Mouse (Mus musculus) forebrain, postnatal 0 days (tissue): ENCODE data around the gene H2-M5. TPM values are rescaled to one million over a fixed set of nuclear protein-coding genes. Genes with fewer than 3 reads are reported as not detected.

ENCODE experiments used
- ATAC-seq: fragments of 200-750 bp; cut with Nextera tagmentation; 2 replicates; pipeline ENCODE4 v1.8.0; 2017; ENCODE audit warnings: mild to moderate bottlenecking, moderate library complexity
- DNase-seq: peaks from one replicate; pipeline ENCODE4 v3.0.0-alpha.2; 2015
- H3K27ac ChIP-seq: fragments of 300-500 bp; sonication (generic); 2 replicates; pipeline ENCODE4 v1.5.1; 2014; ENCODE audit warnings: low read depth, mild to moderate bottlenecking, antibody characterized with exemption, low read length, moderate library complexity, mixed read lengths
- H3K27me3 ChIP-seq: fragments of 300-500 bp; sonication (generic); 2 replicates; pipeline ENCODE4 v1.6.1; 2014; ENCODE audit warnings: mild to moderate bottlenecking, low read length, mixed read lengths; ENCODE audit not compliant: insufficient read depth
- H3K36me3 ChIP-seq: fragments of 300-500 bp; sonication (generic); 2 replicates; pipeline ENCODE4 v1.6.1; 2014; ENCODE audit warnings: mild to moderate bottlenecking, moderate library complexity; ENCODE audit not compliant: insufficient read depth
- H3K4me1 ChIP-seq: fragments of 300-500 bp; sonication (generic); 2 replicates; pipeline ENCODE4 v1.6.1; 2014; ENCODE audit warnings: antibody characterized with exemption; ENCODE audit not compliant: insufficient read depth
- H3K4me2 ChIP-seq: fragments of 300-500 bp; sonication (generic); 2 replicates; pipeline ENCODE4 v1.6.1; 2014; ENCODE audit warnings: low read depth, mild to moderate bottlenecking, moderate library complexity
- H3K4me3 ChIP-seq: fragments of 300-500 bp; sonication (generic); 2 replicates; pipeline ENCODE4 v1.5.1; 2014; ENCODE audit warnings: low read depth, low read length, mixed read lengths
- H3K9ac ChIP-seq: fragments of 300-500 bp; sonication (generic); 2 replicates; pipeline ENCODE4 v1.6.1; 2014; ENCODE audit warnings: mild to moderate bottlenecking
- H3K9me3 ChIP-seq: fragments of 300-500 bp; sonication (generic); 2 replicates; pipeline ENCODE4 v1.6.1; 2016; ENCODE audit warnings: low read length
- CTCF ChIP-seq: sonication (generic); IDR thresholded peaks from 2 replicates; pipeline ENCODE4 v1.5.1; 2016; ENCODE audit warnings: antibody characterized with exemption, control low read depth, low read depth
- WGBS: fragments of 180-500 bp; shearing (Covaris S2); extraction: QIAGEN DNeasy Blood & Tissue Kit; methylation state at CpG from one replicate; pipeline ENCODE4 v1.1.7; 2014; 5-methylcytosine and 5-hydroxymethylcytosine counted together
- polyA plus RNA-seq: library from polyadenylated mRNA; unstranded; fragments of >200 nt; fragmentation: Nextera tagmentation; extraction: Ambion mirVana; gene quantifications from 2 replicates; pipeline ENCODE4 v1.2.1, GENCODE M21; 2015
- total RNA-seq: library from RNA; depleted of rRNA; stranded (reverse); fragments of >200 nt; gene quantifications from 2 replicates; pipeline ENCODE4 v1.2.3, GENCODE M21; 2014

Gene H2-M5
- total and polyA plus RNA-seq, 2 experiments from 2014 or later = 1.5 to 4.2 TPM

GRCm38 (mm10) chr17:37018328-37018727, 29.0 kb upstream of the H2-M5 start:
- no peaks in the 10 kb centered on the region for H3K27me3 ChIP-seq
- no peaks in the 10 kb centered on the region for H3K4me1 ChIP-seq
- no peak overlapping the region for H3K9ac ChIP-seq
- H3K9me3 ChIP-seq = no peaks in the 10 kb centered on the region
- no peak overlapping the region for H3K4me3 ChIP-seq
- no peak for ATAC-seq
- H3K27ac ChIP-seq = no peak overlapping the region
- TF ChIP-seq CTCF = no peak
- H3K36me3 ChIP-seq = no peaks in the 10 kb centered on the region
- no peak overlapping the region for H3K4me2 ChIP-seq
- no peak for DNase-seq
- 42% methylated on average over 3 of the region's 3 CpGs for WGBS

- DNase-seq (no peak), ATAC-seq (no peak)
- H3K9ac ChIP-seq = no peak overlapping the region
- H3K4me2 ChIP-seq = no peak overlapping the region
- H3K36me3 ChIP-seq = 0 out of 2 replicates have a peak, but pooled peaks cover 3% of the 10 kb centered on the region
- no peak for TF ChIP-seq CTCF
- H3K9me3 ChIP-seq = no peaks in the 10 kb centered on the region
- H3K4me1 ChIP-seq = no peaks in the 10 kb centered on the region
- no peak overlapping the region for H3K27ac ChIP-seq
- H3K27me3 ChIP-seq = no peaks in the 10 kb centered on the region
- H3K4me3 ChIP-seq = no peak overlapping the region
These were observed 27.0 kb upstream of the H2-M5 start for GRCm38 (mm10) chr17:37016333-37016732.

DNA sequence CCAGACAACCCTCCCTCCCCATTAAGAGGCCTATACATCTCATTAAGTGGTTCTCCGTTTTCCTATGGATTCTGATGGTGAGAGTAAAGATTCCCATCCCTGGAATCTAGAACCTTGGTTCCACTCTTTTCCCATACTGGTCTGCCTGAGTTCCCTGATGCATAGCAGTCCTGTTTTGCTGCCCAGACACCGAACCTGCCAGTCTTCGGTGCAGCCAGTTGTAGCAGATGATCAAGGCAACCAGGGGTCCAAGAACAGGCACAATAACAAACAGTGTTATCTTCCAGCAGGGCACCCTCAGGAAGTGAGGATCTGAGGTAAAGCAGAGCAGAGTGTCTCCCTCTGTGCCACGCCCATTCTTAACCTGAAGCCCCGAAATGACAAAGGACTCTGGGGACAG, 22.8 kb upstream of the H2-M5 start:
- no peak overlapping the region for H3K4me2 ChIP-seq
- H3K4me3 ChIP-seq = no peak overlapping the region
- no peak overlapping the region for H3K9ac ChIP-seq
- H3K27ac ChIP-seq = no peak overlapping the region
- TF ChIP-seq CTCF = no peak
- no peak for DNase-seq
- WGBS = 78% methylated on average over 5 of the region's 5 CpGs
- no peaks in the 10 kb centered on the region for H3K9me3 ChIP-seq
- peaks cover 44% of the 10 kb centered on the region for H3K36me3 ChIP-seq
- H3K27me3 ChIP-seq = no peaks in the 10 kb centered on the region
- ATAC-seq = peak; percentile 30; the same call in 1 of the 2 replicates
- H3K4me1 ChIP-seq = no peaks in the 10 kb centered on the region

DNA sequence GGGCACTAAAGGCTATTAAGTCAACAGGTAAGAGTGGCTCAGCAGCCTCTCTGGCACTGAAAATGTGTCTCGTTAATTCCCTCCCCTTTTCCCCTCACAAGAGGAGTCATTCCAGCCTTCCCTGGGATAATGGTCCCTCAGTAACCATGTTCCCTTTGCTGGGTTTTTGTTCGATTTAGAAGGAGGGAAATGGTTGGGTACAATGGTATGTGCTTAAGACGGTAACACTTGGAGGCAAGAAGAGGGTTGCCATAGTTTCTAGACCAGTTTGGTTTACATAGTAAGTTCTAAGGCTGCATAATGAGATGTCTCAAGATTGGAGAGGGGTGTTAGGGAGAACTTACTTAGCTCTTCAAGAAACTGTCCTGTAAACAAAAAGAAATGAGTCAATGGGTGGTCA, 22.4 kb upstream of the H2-M5 start:
- Histone ChIP-seq H3K27ac (no peak overlapping the region), H3K36me3 (peaks cover 47% of the 10 kb centered on the region), H3K4me2 (no peak overlapping the region), H3K27me3 (no peaks in the 10 kb centered on the region), H3K9me3 (no peaks in the 10 kb centered on the region), H3K9ac (no peak overlapping the region), H3K4me1 (no peaks in the 10 kb centered on the region), H3K4me3 (no peak overlapping the region)
- no peak for TF ChIP-seq CTCF
- DNase-seq = no peak
- no peak; the same call in 1 of the 2 replicates for ATAC-seq
- 66% methylated on average over 3 of the region's 3 CpGs for WGBS

DNA sequence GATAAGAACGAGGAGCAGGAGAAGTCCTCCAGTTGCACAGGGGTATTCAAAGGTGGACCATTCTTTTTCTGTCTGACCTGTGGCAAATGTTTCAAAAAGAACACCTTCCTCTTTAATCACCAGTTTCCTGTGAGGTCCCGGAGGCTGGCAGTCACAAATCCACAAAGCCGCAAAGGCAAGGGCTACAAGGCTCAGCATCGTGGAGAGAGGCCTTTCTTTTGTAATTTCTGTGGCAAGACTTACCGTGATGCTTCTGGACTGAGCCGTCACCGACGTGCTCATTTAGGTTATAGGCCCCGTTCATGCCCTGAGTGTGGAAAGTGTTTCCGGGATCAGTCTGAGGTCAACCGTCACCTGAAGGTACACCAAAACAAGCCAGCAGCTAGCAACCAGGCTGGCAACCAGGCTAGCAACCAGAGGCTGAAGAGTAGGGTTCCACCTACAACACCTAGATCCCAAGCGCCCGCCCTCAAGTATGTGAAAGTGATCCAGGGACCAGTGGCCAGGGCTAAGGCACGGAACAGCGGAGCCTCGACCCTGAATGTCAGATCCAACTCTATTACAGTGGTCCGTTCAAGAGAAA, 20.2 kb upstream of the H2-M5 start:
- Histone ChIP-seq H3K4me2 (no peak overlapping the region), H3K4me3 (no peak overlapping the region), H3K27me3 (no peaks in the 10 kb centered on the region), H3K9me3 (no peaks in the 10 kb centered on the region), H3K27ac (no peak overlapping the region), H3K36me3 (peaks cover 63% of the 10 kb centered on the region), H3K9ac (no peak overlapping the region), H3K4me1 (peaks cover 5% of the 10 kb centered on the region; the same call in 1 of the 2 replicates)
- no peak for DNase-seq
- no peak for TF ChIP-seq CTCF
- ATAC-seq = no peak
- WGBS = 94% methylated on average over 17 of the region's 17 CpGs

DNA sequence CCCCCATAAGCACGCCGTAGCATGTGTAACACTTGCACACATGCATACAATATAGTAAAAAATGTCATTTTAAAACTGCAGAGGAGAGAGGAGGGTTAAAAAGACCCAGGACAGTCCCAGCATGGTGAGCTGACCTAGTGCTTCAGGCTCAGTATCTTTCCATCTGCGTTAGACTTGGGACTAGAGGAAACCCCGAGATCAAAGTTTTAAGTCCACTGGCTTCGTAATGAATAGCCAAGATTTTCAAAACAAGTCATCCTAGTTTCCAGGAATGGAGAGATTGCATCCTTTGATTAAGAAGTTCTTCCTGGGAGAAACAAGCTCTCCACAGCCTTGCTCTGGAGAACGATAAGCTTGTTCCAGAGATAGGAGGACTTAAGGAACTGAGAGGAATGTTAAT, 18.8 kb upstream of the H2-M5 start:
- Histone ChIP-seq H3K27me3 (no peaks in the 10 kb centered on the region), H3K4me2 (no peak overlapping the region), H3K4me1 (peaks cover 7% of the 10 kb centered on the region; the same call in 1 of the 2 replicates), H3K9me3 (no peaks in the 10 kb centered on the region), H3K27ac (no peak overlapping the region), H3K4me3 (no peak overlapping the region), H3K36me3 (peaks cover 65% of the 10 kb centered on the region), H3K9ac (no peak overlapping the region)
- TF ChIP-seq CTCF = no peak
- DNase-seq = no peak
- 92% methylated on average over 6 of the region's 6 CpGs for WGBS
- no peak for ATAC-seq

DNA sequence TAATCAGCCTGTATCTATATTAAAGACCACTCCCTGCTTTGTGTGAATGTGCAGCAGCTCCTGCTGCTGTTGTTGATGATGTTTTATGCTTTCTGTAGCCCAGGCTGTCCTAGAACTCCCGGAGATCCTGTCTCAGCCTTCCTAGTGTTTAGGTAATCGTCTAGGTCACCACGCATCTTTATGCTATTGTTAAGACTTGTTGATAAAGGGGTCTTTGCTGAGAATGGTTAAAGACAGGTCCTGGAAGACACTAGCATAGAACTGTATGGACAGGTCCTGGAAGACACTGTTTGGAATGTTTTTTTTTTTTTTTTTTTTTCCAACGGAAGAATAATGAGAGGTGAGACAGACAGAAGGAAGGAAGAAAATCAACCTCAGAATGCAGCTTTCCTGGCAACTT, 14.0 kb upstream of the H2-M5 start:
- ATAC-seq = peak; percentile 45

More for the DNA sequence above, 14.0 kb upstream of the H2-M5 start:
- WGBS = 10% methylated on average over 4 of the region's 4 CpGs
- no peaks in the 10 kb centered on the region for H3K27me3 ChIP-seq
- peak overlapping the region; percentile 97 for H3K27ac ChIP-seq
- peaks cover 7% of the 10 kb centered on the region; the same call in 1 of the 2 replicates for H3K4me1 ChIP-seq
- peak; percentile 67 for DNase-seq
- H3K36me3 ChIP-seq = peaks cover 33% of the 10 kb centered on the region
- no peak for TF ChIP-seq CTCF
- peak overlapping the region; percentile 92 for H3K9ac ChIP-seq
- H3K4me2 ChIP-seq = peak overlapping the region; percentile 60
- H3K9me3 ChIP-seq = no peaks in the 10 kb centered on the region
- H3K4me3 ChIP-seq = peak overlapping the region; percentile 79
